Mouse (Mus musculus) embryonic stem cell, embryonic (primary cell): ENCODE data around the gene Ccl6.

ENCODE experiments used
- CTCF ChIA-PET, 4 experiments: fragments of 300-600 bp in 2 of 4; fragments of 350-600 bp in 2 of 4; sonication (Branson Sonifier 250); formaldehyde crosslinking; loops; one replicate each; lab custom pipeline; 2022; ENCODE audit warnings: inconsistent platforms in 2 of 4; lab: Charles Lee
- POLR2A ChIA-PET, 4 experiments: fragments of 300-600 bp in 2 of 4; fragments of 350-600 bp in 2 of 4; sonication (Branson Sonifier 250); formaldehyde crosslinking; loops; one replicate each; lab custom pipeline; 2022; ENCODE audit warnings: antibody characterized with exemption in 4 of 4, inconsistent platforms in 1 of 4; lab: Charles Lee

The Ccl6 gene

GRCm38 (mm10) chr11:83603399-83603798 is 10.5 kb upstream of the Ccl6 start:
- CTCF ChIA-PET = no interaction called here
- POLR2A ChIA-PET = interaction anchor here in 1 of 4 experiments (0.6 kb wide), 1 partner anchor 404 kb away, joined by 3 read pairs; no protein-coding TSS in a partner anchor

- POLR2A ChIA-PET = interaction anchor here in 1 of 4 experiments (0.7 kb wide), 1 partner anchor 128 kb away, joined by 4 read pairs; the partner anchor contains the start of gene Taf15
- CTCF ChIA-PET = no interaction called here
Measured at GRCm38 (mm10) chr11:83600576-83600975, 7.7 kb upstream of the Ccl6 start.

- ChIA-PET CTCF (no interaction called here), POLR2A (interaction anchor here in 1 of 4 experiments (0.6 to 1.1 kb wide), 2 partner anchors 60 to 127 kb away, joined by 3 read pairs; partner anchors contain the start of gene Taf15)
Measured at GRCm38 (mm10) chr11:83598991-83599390, 6.1 kb upstream of the Ccl6 start.

GRCm38 (mm10) chr11:83598207-83598837 is 5.4 kb upstream of the Ccl6 start:
- ChIA-PET POLR2A (interaction anchor here in 1 of 4 experiments (1.1 kb wide), 1 partner anchor 126 kb away, joined by 3 read pairs; the partner anchor contains the start of gene Taf15), CTCF (interaction anchor here in 1 of 4 experiments (0.6 kb wide), 1 partner anchor 15 kb away, joined by 3 read pairs; no protein-coding TSS in a partner anchor)

- POLR2A ChIA-PET = no interaction called here
- CTCF ChIA-PET = interaction anchor here in 2 of 4 experiments (0.5 to 0.6 kb wide), 2 partner anchors 14 to 49 kb away, joined by 3 read pairs; no protein-coding TSS in a partner anchor
Measured at GRCm38 (mm10) chr11:83597796-83598195, 4.9 kb upstream of the Ccl6 start.

GRCm38 (mm10) chr11:83595669-83596455 is 3.0 kb upstream of the Ccl6 start:
- ChIA-PET POLR2A (interaction anchor here in 2 of 4 experiments (0.5 to 1.3 kb wide), 6 partner anchors 11 to 318 kb away, joined by 3 to 4 read pairs (median 3); no protein-coding TSS in a partner anchor), CTCF (no interaction called here)

GRCm38 (mm10) chr11:83593453-83593852 is 566 bp upstream of the Ccl6 start:
- POLR2A ChIA-PET = interaction anchor here in 1 of 4 experiments (0.9 to 1.3 kb wide), 3 partner anchors 9 to 13 kb away, joined by 3 to 5 read pairs (median 3); no protein-coding TSS in a partner anchor
- CTCF ChIA-PET = interaction anchor here in 1 of 4 experiments (0.6 kb wide), 1 partner anchor 272 kb away, joined by 4 read pairs; no protein-coding TSS in a partner anchor

- ChIA-PET CTCF (interaction anchor here in 1 of 4 experiments (0.6 kb wide), 1 partner anchor 490 kb away, joined by 3 read pairs; no protein-coding TSS in a partner anchor), POLR2A (interaction anchor here in 2 of 4 experiments (0.6 to 3.2 kb wide), 5 partner anchors 9 to 112 kb away, joined by 3 to 9 read pairs (median 5); partner anchors contain the start of gene Taf15 (in 2 of the 2))
Measured at GRCm38 (mm10) chr11:83584232-83584631, 8.7 kb downstream of the Ccl6 start.

- ChIA-PET POLR2A (interaction anchor here in 3 of 4 experiments (0.6 to 3.8 kb wide), 14 partner anchors 9 to 950 kb away, joined by 3 to 19 read pairs (median 4); partner anchors contain the start of gene Taf15 (in 2 of the 3)), CTCF (interaction anchor here in 1 of 4 experiments (1.0 kb wide), 1 partner anchor 15 kb away, joined by 3 read pairs; no protein-coding TSS in a partner anchor)
Measured at GRCm38 (mm10) chr11:83583450-83583754, 9.5 kb downstream of the Ccl6 start.

GRCm38 (mm10) chr11:83582626-83583449 is 10.0 kb downstream of the Ccl6 start:
- CTCF ChIA-PET = interaction anchor here in 2 of 4 experiments (0.9 to 1.0 kb wide), 2 partner anchors 8 to 15 kb away, joined by 3 read pairs; no protein-coding TSS in a partner anchor

GRCm38 (mm10) chr11:83581626-83582610 is 11.0 kb downstream of the Ccl6 start:
- CTCF ChIA-PET = interaction anchor here in 1 of 4 experiments (0.9 kb wide), 1 partner anchor 9 kb away, joined by 3 read pairs; no protein-coding TSS in a partner anchor
- POLR2A ChIA-PET = interaction anchor here in 2 of 4 experiments (0.6 to 3.8 kb wide), 14 partner anchors 9 to 110 kb away, joined by 3 to 19 read pairs (median 4); partner anchors contain the start of genes Taf15 (in 2 of the 2) and Ccl6 (in 1 of the 2)

More at GRCm38 (mm10) chr11:83582626-83583449, 10.0 kb downstream of the Ccl6 start:
- POLR2A ChIA-PET = interaction anchor here in 3 of 4 experiments (0.7 to 3.8 kb wide), 16 partner anchors 10 to 755 kb away, joined by 3 to 19 read pairs (median 4); partner anchors contain the start of genes Taf15 (in 2 of the 3) and Ccl6 (in 1 of the 3)

- CTCF ChIA-PET = no interaction called here
- POLR2A ChIA-PET = interaction anchor here in 2 of 4 experiments (0.6 to 3.8 kb wide), 8 partner anchors 8 to 108 kb away, joined by 3 to 19 read pairs (median 4); partner anchors contain the start of genes Heatr9 (in 1 of the 2) and Taf15 (in 1 of the 2)
Measured at GRCm38 (mm10) chr11:83580699-83581232, 12.1 kb downstream of the Ccl6 start.

GRCm38 (mm10) chr11:83578999-83579398 is 13.9 kb downstream of the Ccl6 start:
- ChIA-PET POLR2A (no interaction called here), CTCF (no interaction called here)

- POLR2A ChIA-PET = interaction anchor here in 1 of 4 experiments (0.7 kb wide), 1 partner anchor 11 kb away, joined by 3 read pairs; no protein-coding TSS in a partner anchor
- CTCF ChIA-PET = no interaction called here
Measured at GRCm38 (mm10) chr11:83578186-83578760, 14.6 kb downstream of the Ccl6 start, which contains the start of gene Ccl9. Ccl9 (minus strand) TSS chr11:83578636.

- CTCF ChIA-PET = interaction anchor here in 2 of 4 experiments (0.6 to 0.8 kb wide), 3 partner anchors 12 to 206 kb away, joined by 3 to 6 read pairs (median 4); no protein-coding TSS in a partner anchor
- POLR2A ChIA-PET = interaction anchor here in 2 of 4 experiments (0.7 kb wide), 2 partner anchors 10 to 449 kb away, joined by 3 to 4 read pairs; no protein-coding TSS in a partner anchor
Measured at GRCm38 (mm10) chr11:83576927-83577555, 15.8 kb downstream of the Ccl6 start.
